Mouse (Mus musculus) kidney, embryonic 14.5 days (tissue): ENCODE measurements around the gene Gramd1b. TPM values are rescaled to one million over a fixed set of nuclear protein-coding genes. Genes with fewer than 3 reads are reported as not detected.
A peak's percentile ranks its signal among the peaks of the same experiment; 100 is the strongest.

ENCODE experiments used
- ATAC-seq: fragments of 200-750 bp; cut with Nextera tagmentation; 2 replicates; pipeline ENCODE4 v1.8.0; 2017; ENCODE audit warnings: moderate number of reproducible peaks, mild to moderate bottlenecking, moderate TSS enrichment, moderate library complexity; ENCODE audit not compliant: low FRiP score, low TSS enrichment
- H3K27ac ChIP-seq: fragments of 300-500 bp; sonication (generic); 2 replicates; pipeline ENCODE4 v1.5.1; 2014; ENCODE audit warnings: low read depth, mild to moderate bottlenecking, low read length, moderate library complexity, mixed read lengths
- H3K27me3 ChIP-seq: fragments of 300-500 bp; sonication (generic); 2 replicates; pipeline ENCODE4 v1.6.1; 2014; ENCODE audit warnings: mild to moderate bottlenecking, low read length; ENCODE audit not compliant: control insufficient read depth, insufficient read depth
- H3K36me3 ChIP-seq: fragments of 300-500 bp; sonication (generic); 2 replicates; pipeline ENCODE4 v1.6.1; 2014; ENCODE audit warnings: low read length, mixed read lengths; ENCODE audit not compliant: control insufficient read depth, insufficient read depth
- H3K4me1 ChIP-seq: fragments of 300-500 bp; sonication (generic); 2 replicates; pipeline ENCODE4 v1.6.1; 2014; ENCODE audit warnings: low read length, mixed read lengths; ENCODE audit not compliant: control insufficient read depth, insufficient read depth
- H3K4me2 ChIP-seq: fragments of 300-500 bp; sonication (generic); replicated peaks from 2 replicates; pipeline ENCODE4 v1.6.1; 2014; ENCODE audit warnings: low read depth, mild to moderate bottlenecking, low read length
- H3K4me3 ChIP-seq: fragments of 300-500 bp; sonication (generic); 2 replicates; pipeline ENCODE4 v1.5.1; 2014; ENCODE audit warnings: mild to moderate bottlenecking, low read length
- H3K9ac ChIP-seq: fragments of 300-500 bp; sonication (generic); 2 replicates; pipeline ENCODE4 v1.6.1; 2014; ENCODE audit warnings: low read depth, mild to moderate bottlenecking, low read length, moderate library complexity
- H3K9me3 ChIP-seq: fragments of 300-500 bp; sonication (generic); 2 replicates; pipeline ENCODE4 v1.6.1; 2016; ENCODE audit warnings: low read length; ENCODE audit not compliant: control insufficient read depth
- WGBS: fragments of 180-500 bp; shearing (Covaris S2); extraction: QIAGEN DNeasy Blood & Tissue Kit; methylation state at CpG from one replicate; pipeline ENCODE4 v1.1.7; 2014; 5-methylcytosine and 5-hydroxymethylcytosine counted together
- polyA plus RNA-seq: library from polyadenylated mRNA; unstranded; fragments of >200 nt; fragmentation: Nextera tagmentation; extraction: Ambion mirVana; gene quantifications from 2 replicates; pipeline ENCODE4 v1.2.1, GENCODE M21; 2014

The Gramd1b gene
- polyA plus RNA-seq, 1 experiment from 2014 or later = 7.4 TPM

DNA sequence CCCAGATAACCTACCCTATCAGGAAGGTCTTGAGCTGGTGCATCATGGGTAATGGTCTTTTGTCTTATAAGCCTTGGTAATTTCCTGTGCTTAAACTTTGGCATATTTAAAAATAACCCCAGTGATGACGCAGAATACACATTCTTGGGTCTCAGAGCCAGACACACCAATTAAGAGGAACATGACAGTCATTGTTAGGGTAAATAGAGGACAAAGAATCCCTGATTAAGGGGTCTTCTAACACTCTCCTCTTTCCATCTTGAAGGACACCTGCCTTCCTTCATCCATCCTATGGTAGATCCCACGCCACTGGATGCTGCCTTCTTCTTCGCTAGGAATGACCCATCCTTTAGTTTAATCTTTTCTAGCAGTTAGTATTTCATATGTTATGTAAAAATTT lies 208.8 kb downstream of the Gramd1b start:
- no peak for ATAC-seq
- no peak overlapping the region for H3K4me2 ChIP-seq
- no peaks in the 10 kb centered on the region; the same call in 1 of the 2 replicates for H3K36me3 ChIP-seq
- H3K27ac ChIP-seq = no peak overlapping the region
- peaks cover 25% of the 10 kb centered on the region for H3K4me1 ChIP-seq
- WGBS = 93% methylated on average over 3 of the region's 3 CpGs
- H3K27me3 ChIP-seq = no peaks in the 10 kb centered on the region
- no peak overlapping the region for H3K4me3 ChIP-seq
- H3K9ac ChIP-seq = no peak overlapping the region
- no peaks in the 10 kb centered on the region for H3K9me3 ChIP-seq

DNA sequence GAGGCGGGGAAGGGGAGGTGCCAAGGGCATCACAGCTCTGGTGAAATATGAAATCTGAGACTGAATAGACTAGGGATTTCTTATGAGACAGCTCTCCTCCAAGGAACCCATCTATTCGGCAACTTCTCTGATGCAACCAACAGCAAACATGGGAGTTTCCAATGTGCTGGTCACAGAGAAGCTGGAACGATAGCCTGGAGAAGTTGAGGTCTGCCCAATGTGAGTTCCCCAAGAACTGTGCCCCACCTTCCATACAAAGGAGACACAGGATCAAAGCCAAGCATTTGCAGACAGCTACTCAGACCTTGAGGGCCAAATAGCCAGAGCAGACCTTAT lies 209.5 kb downstream of the Gramd1b start:
- Histone ChIP-seq H3K4me3 (no peak overlapping the region), H3K9ac (no peak overlapping the region), H3K27ac (peak overlapping the region; percentile 82; the same call in 1 of the 2 replicates), H3K27me3 (no peaks in the 10 kb centered on the region), H3K9me3 (no peaks in the 10 kb centered on the region), H3K4me1 (peaks cover 25% of the 10 kb centered on the region), H3K36me3 (peaks cover 6% of the 10 kb centered on the region; the same call in 1 of the 2 replicates), H3K4me2 (no peak overlapping the region)
- WGBS = 59% methylated on average over 3 of the region's 3 CpGs
- no peak for ATAC-seq

DNA sequence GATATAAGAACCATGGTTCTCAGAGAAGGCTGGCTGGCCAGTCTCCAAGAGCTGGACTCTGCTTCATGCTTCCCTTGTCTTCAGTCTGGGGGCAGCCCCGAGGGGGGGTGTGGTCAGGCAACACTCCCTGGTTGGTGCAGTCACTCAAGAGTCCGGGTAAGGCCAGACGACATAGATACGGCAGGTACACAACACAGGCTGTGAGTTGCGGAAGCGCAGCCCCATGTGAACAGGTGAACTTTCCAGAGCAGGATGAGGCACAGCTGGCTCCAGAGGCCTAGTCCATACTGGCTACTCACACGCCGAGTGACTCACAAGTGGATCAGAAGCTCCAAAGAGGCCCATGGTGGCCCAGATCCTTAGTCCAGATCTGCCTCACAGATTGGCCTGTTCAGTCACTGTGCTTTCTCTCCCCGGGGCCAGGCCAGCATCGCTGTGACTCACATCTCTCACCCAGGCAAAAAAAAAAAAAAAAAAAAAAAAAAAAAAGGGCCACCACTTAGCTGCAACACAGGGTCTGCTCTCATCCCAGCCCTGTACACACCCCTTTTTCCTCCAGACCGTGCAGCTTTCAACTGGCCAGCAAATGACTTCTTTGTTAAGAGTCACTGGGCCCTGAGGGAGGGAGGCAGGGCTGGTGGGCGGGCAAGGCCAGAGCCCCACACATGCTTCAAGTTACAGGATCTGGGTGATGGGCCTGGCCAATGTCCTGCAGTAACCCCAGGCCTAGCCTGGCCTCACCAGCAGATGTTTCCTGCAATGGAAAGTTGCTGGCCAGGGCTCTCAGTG lies 210.1 kb downstream of the Gramd1b start:
- H3K4me3 ChIP-seq = no peak overlapping the region
- no peak overlapping the region for H3K9ac ChIP-seq
- no peaks in the 10 kb centered on the region for H3K9me3 ChIP-seq
- H3K4me1 ChIP-seq = peaks cover 19% of the 10 kb centered on the region
- H3K36me3 ChIP-seq = peaks cover 6% of the 10 kb centered on the region; the same call in 1 of the 2 replicates
- H3K27me3 ChIP-seq = no peaks in the 10 kb centered on the region
- ATAC-seq = peak; percentile 89
- H3K4me2 ChIP-seq = no peak overlapping the region; the same call in 1 of the 2 replicates
- WGBS = 50% methylated on average over 12 of the region's 12 CpGs
- H3K27ac ChIP-seq = peak overlapping the region; percentile 82

- Histone ChIP-seq H3K4me2 (no peak overlapping the region; the same call in 1 of the 2 replicates), H3K4me3 (no peak overlapping the region), H3K36me3 (peaks cover 6% of the 10 kb centered on the region; the same call in 1 of the 2 replicates), H3K27me3 (no peaks in the 10 kb centered on the region), H3K27ac (peak overlapping the region; percentile 82; the same call in 1 of the 2 replicates), H3K9me3 (no peaks in the 10 kb centered on the region), H3K4me1 (peaks cover 16% of the 10 kb centered on the region; the same call in 1 of the 2 replicates), H3K9ac (no peak overlapping the region)
- ATAC-seq = peak; percentile 6; the same call in 1 of the 2 replicates
- 85% methylated on average over 8 of the region's 8 CpGs for WGBS
Observed at GRCm38 (mm10) chr9:40320405-40320804, 210.8 kb downstream of the Gramd1b start.

DNA sequence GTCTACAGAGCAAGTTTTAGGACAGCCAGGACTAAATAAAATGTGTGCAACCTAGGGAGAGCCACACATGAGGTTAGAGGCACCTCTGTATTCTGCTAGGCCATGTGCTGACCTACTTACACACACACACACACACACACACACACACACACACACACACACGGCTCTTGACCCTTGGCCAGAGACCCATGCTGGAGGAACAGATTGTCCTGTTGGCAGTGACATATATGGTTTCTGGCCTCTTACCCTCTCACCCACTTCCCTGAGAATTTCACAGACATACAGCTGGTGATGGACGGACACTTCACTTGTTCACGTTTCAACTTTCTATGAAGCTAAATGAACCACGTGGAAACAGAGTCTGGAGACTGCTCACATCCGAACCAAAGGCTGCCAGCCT lies 212.4 kb downstream of the Gramd1b start:
- no peak overlapping the region for H3K4me2 ChIP-seq
- 76% methylated on average over 5 of the region's 5 CpGs for WGBS
- H3K9me3 ChIP-seq = no peaks in the 10 kb centered on the region
- no peak overlapping the region for H3K27ac ChIP-seq
- H3K4me3 ChIP-seq = no peak overlapping the region
- no peak overlapping the region for H3K9ac ChIP-seq
- H3K4me1 ChIP-seq = peaks cover 16% of the 10 kb centered on the region; the same call in 1 of the 2 replicates
- no peaks in the 10 kb centered on the region for H3K27me3 ChIP-seq
- H3K36me3 ChIP-seq = peaks cover 6% of the 10 kb centered on the region; the same call in 1 of the 2 replicates
- no peak for ATAC-seq

- ATAC-seq = no peak
- WGBS = 89% methylated on average over 4 of the region's 4 CpGs
Observed at GRCm38 (mm10) chr9:40317735-40318134, 213.4 kb downstream of the Gramd1b start.

GRCm38 (mm10) chr9:40316865-40317660 lies 214.1 kb downstream of the Gramd1b start:
- WGBS = 83% methylated on average over 9 of the region's 9 CpGs
- Histone ChIP-seq H3K36me3 (peaks cover 6% of the 10 kb centered on the region; the same call in 1 of the 2 replicates), H3K27ac (no peak overlapping the region), H3K4me3 (no peak overlapping the region), H3K9ac (no peak overlapping the region), H3K27me3 (no peaks in the 10 kb centered on the region), H3K9me3 (no peaks in the 10 kb centered on the region), H3K4me2 (no peak overlapping the region), H3K4me1 (peaks cover 15% of the 10 kb centered on the region; the same call in 1 of the 2 replicates)
- no peak for ATAC-seq

More at GRCm38 (mm10) chr9:40317735-40318134, 213.4 kb downstream of the Gramd1b start:
- Histone ChIP-seq H3K36me3 (peaks cover 6% of the 10 kb centered on the region; the same call in 1 of the 2 replicates), H3K9ac (no peak overlapping the region), H3K9me3 (no peaks in the 10 kb centered on the region), H3K4me1 (peaks cover 16% of the 10 kb centered on the region; the same call in 1 of the 2 replicates), H3K4me2 (no peak overlapping the region), H3K4me3 (no peak overlapping the region), H3K27ac (no peak overlapping the region), H3K27me3 (no peaks in the 10 kb centered on the region)

DNA sequence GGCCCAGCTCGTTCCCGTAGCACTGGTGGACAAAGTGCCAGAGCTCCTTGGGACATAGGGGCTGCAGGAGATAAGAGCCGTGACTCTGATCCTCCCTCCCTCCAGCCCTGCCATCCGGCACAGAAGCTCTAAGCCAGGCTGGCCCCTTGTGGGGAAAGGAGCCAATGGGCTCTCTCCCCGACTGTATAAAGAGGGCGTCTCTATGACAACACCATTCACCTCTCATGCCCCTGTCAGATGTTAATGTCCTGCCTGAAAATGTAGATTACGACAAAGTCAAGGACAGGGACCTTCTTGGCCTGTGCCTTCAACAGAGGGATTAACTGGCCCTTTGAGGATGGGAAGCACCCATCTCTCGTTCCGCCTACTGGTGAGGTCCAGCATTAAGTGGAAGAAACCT lies 219.4 kb downstream of the Gramd1b start:
- H3K36me3 ChIP-seq = peaks cover 20% of the 10 kb centered on the region; the same call in 1 of the 2 replicates
- no peaks in the 10 kb centered on the region for H3K4me1 ChIP-seq
- H3K4me2 ChIP-seq = no peak overlapping the region
- H3K9ac ChIP-seq = no peak overlapping the region
- no peaks in the 10 kb centered on the region for H3K27me3 ChIP-seq
- no peak overlapping the region for H3K4me3 ChIP-seq
- no peaks in the 10 kb centered on the region for H3K9me3 ChIP-seq
- ATAC-seq = no peak
- no peak overlapping the region for H3K27ac ChIP-seq
- WGBS = 69% methylated on average over 9 of the region's 9 CpGs
